Mouse (Mus musculus) embryonic stem cell, embryonic (primary cell): ENCODE measurements around the gene Smarca4.

ENCODE experiments used
- CTCF ChIA-PET, 4 experiments: fragments of 300-600 bp in 2 of 4; fragments of 350-600 bp in 2 of 4; sonication (Branson Sonifier 250); formaldehyde crosslinking; loops; one replicate each; lab custom pipeline; 2022; ENCODE audit warnings: inconsistent platforms in 2 of 4; lab: Charles Lee
- POLR2A ChIA-PET, 4 experiments: fragments of 300-600 bp in 2 of 4; fragments of 350-600 bp in 2 of 4; sonication (Branson Sonifier 250); formaldehyde crosslinking; loops; one replicate each; lab custom pipeline; 2022; ENCODE audit warnings: antibody characterized with exemption in 4 of 4, inconsistent platforms in 1 of 4; lab: Charles Lee

Gene Smarca4

DNA sequence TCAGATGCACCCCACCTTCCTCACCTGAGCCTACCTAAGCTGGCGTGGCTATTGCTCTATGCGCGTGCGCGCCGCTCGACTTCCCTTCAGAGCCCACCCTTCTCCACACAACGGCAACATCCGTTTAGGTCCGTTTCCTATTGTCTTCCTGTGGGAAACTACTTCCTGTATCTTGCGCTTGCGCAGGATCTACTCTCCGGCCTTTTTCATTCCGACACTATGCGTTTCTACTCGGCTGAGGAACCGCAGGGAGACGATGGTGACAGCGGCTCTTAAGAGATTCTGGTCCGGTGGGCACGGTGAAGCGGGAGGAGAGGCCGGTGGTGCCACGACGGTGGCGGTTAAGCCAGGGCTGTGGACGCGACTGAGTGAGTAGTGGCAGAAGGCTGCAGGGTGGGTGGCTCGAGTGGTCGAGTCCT is 23.3 kb upstream of the Smarca4 start, which contains the start of the genes Timm29 and Yipf2:
Gene Timm29 (plus strand): TSS at position 20 of the 419 bp plus-strand sequence.
Gene Yipf2 (minus strand): TSS at position 126 of the 419 bp plus-strand sequence.
- ChIA-PET POLR2A (interaction anchor here in 3 of 4 experiments (0.8 to 4.4 kb wide), 28 partner anchors 9 to 206 kb away, joined by 3 to 33 read pairs (median 4); partner anchors contain the start of genes Carm1 (in 2 of the 3), Ldlr (in 2 of the 3), Kank2 (in 1 of the 3) and Qtrt1 (in 1 of the 3)), CTCF (interaction anchor here in 3 of 4 experiments (0.6 to 3.5 kb wide), 5 partner anchors 9 to 235 kb away, joined by 3 to 17 read pairs (median 5); no protein-coding TSS in a partner anchor)

- POLR2A ChIA-PET, result interaction anchor here in 3 of 4 experiments (0.6 to 4.4 kb wide), 28 partner anchors 8 to 205 kb away, joined by 3 to 33 read pairs (median 4); partner anchors contain the start of genes Carm1 (in 2 of the 3), Ldlr (in 2 of the 3), Kank2 (in 1 of the 3) and Qtrt1 (in 1 of the 3)
- CTCF ChIA-PET, result interaction anchor here in 2 of 4 experiments (1.0 to 3.5 kb wide), 4 partner anchors 9 to 236 kb away, joined by 3 to 17 read pairs (median 4); no protein-coding TSS in a partner anchor
Observed at GRCm38 (mm10) chr9:21593122-21593721, 22.7 kb upstream of the Smarca4 start.

- ChIA-PET POLR2A (interaction anchor here in 3 of 4 experiments (0.6 to 4.4 kb wide), 7 partner anchors 7 to 48 kb away, joined by 3 to 33 read pairs (median 4); partner anchors contain the start of gene Carm1 (in 1 of the 3)), CTCF (interaction anchor here in 1 of 4 experiments (3.5 kb wide), 1 partner anchor 8 kb away, joined by 17 read pairs; no protein-coding TSS in a partner anchor)
Observed at GRCm38 (mm10) chr9:21594350-21594749, 21.6 kb upstream of the Smarca4 start.

DNA sequence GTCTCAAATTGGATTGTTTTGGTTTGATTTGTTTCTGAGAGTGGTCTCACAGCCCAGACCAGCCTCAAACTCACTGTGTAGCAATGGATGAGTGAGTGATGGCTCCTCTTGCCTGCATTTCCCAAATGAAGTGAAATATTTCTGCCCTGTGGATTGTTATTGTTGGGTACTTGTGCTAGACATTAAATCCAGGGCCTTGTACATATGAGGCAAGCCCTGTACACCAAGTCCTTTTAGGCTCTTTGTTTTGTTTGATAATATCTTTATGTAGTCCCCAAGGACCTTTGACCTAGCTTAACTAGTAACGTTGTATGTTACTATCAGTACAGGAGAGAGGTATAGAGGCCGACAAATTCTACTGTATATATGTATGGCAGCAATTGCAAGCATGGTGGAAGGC is 21.1 kb upstream of the Smarca4 start:
- CTCF ChIA-PET, result interaction anchor here in 1 of 4 experiments (3.5 kb wide), 1 partner anchor 8 kb away, joined by 17 read pairs; no protein-coding TSS in a partner anchor
- POLR2A ChIA-PET, result interaction anchor here in 2 of 4 experiments (0.6 to 1.8 kb wide), 4 partner anchors 9 to 22 kb away, joined by 3 to 4 read pairs (median 3); no protein-coding TSS in a partner anchor

DNA sequence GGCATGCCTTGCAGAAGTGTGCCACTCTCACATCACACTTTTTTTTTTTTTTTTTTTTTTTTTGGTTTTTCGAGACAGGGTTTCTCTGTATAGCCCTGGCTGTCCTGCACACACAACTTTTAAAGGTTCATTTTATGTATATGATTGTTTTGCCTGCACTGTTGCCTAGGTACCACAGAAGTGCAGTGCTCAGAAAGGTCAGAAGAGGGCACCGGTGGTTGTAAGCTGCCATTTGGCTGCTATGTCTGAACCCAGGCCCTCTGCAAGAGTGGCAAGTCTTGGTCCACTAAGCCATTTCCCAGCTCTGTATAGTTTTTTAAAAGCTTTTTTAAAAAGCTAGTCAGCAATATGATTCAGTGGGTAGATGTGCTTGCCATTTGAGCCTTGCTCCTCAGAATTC is 17.8 kb upstream of the Smarca4 start:
- POLR2A ChIA-PET, result interaction anchor here in 2 of 4 experiments (0.6 to 2.3 kb wide), 18 partner anchors 8 to 363 kb away, joined by 3 to 9 read pairs (median 3); partner anchors contain the start of genes Ldlr (in 1 of the 2) and Spc24 (in 1 of the 2)
- CTCF ChIA-PET, result interaction anchor here in 3 of 4 experiments (0.7 to 2.7 kb wide), 13 partner anchors 18 to 457 kb away, joined by 3 to 12 read pairs (median 4); partner anchors contain the start of genes Carm1 (in 1 of the 3) and Rab3d (in 1 of the 3)

GRCm38 (mm10) chr9:21600186-21600585 is 15.8 kb upstream of the Smarca4 start:
- CTCF ChIA-PET, result interaction anchor here in 3 of 4 experiments (0.6 to 2.7 kb wide), 5 partner anchors 10 to 380 kb away, joined by 3 to 12 read pairs (median 3); partner anchors contain the start of gene Carm1 (in 1 of the 3)
- POLR2A ChIA-PET, result interaction anchor here (0.6 to 8.7 kb wide), 11 partner anchors 8 to 281 kb away, joined by 3 to 71 read pairs (median 4); partner anchors contain the start of genes Ldlr (in 1 of the 4), Smarca4 (in 1 of the 4), Spc24 (in 1 of the 4) and Timm29 (in 1 of the 4)

GRCm38 (mm10) chr9:21601073-21601472 is 14.9 kb upstream of the Smarca4 start:
- CTCF ChIA-PET, result interaction anchor here (0.5 to 2.7 kb wide), 31 partner anchors 13 to 700 kb away, joined by 3 to 18 read pairs (median 4); partner anchors contain the start of genes Carm1 (in 1 of the 4), Ccdc159 (in 1 of the 4), Kank2 (in 1 of the 4) and Smarca4 (in 1 of the 4)
- POLR2A ChIA-PET, result interaction anchor here in 3 of 4 experiments (0.6 to 8.7 kb wide), 21 partner anchors 8 to 354 kb away, joined by 3 to 71 read pairs (median 4); partner anchors contain the start of genes Timm29 (in 3 of the 3), Yipf2 (in 3 of the 3), Carm1 (in 1 of the 3) and Kank2 (in 1 of the 3)

GRCm38 (mm10) chr9:21601722-21602399 is 14.1 kb upstream of the Smarca4 start:
- CTCF ChIA-PET, result interaction anchor here (0.5 to 2.7 kb wide), 63 partner anchors 9 to 700 kb away, joined by 3 to 18 read pairs (median 4); partner anchors contain the start of genes Timm29 (in 2 of the 4), Yipf2 (in 2 of the 4), Carm1 (in 1 of the 4) and Ccdc159 (in 1 of the 4)
- POLR2A ChIA-PET, result interaction anchor here in 3 of 4 experiments (0.5 to 8.7 kb wide), 34 partner anchors 9 to 789 kb away, joined by 3 to 71 read pairs (median 4); partner anchors contain the start of genes Timm29 (in 3 of the 3), Yipf2 (in 3 of the 3), Smarca4 (in 2 of the 3) and Carm1 (in 1 of the 3)

DNA sequence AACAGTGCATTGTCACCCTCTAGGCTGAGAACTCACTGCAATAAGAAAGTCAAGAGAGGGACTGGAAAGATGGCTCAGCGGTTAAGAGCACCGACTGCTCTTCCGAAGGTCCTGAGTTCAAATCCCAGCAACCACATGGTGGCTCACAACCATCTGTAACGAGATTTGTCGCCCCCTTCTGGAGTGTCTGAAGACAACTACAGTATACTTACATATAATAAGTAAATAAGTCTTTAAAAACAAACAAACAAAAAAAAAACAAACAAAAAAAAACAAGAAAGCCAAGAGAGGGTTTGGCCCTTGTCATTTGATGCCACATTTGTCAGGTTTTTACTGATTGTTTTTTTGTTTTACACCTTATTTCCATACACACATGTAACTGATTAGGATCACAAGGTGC is 11.8 kb upstream of the Smarca4 start:
- CTCF ChIA-PET, result interaction anchor here in 1 of 4 experiments (0.9 to 2.7 kb wide), 2 partner anchors 8 to 22 kb away, joined by 4 to 11 read pairs; no protein-coding TSS in a partner anchor

GRCm38 (mm10) chr9:21605865-21606264 is 10.1 kb upstream of the Smarca4 start:
- CTCF ChIA-PET, result interaction anchor here in 1 of 4 experiments (0.9 kb wide), 1 partner anchor 17 kb away, joined by 3 read pairs; no protein-coding TSS in a partner anchor
- POLR2A ChIA-PET, result interaction anchor here (0.5 to 8.7 kb wide), 28 partner anchors 7 to 616 kb away, joined by 3 to 71 read pairs (median 3); partner anchors contain the start of genes Kank2 (in 2 of the 4), Ldlr (in 2 of the 4), Smarca4 (in 2 of the 4) and Timm29 (in 2 of the 4)

More for the DNA sequence above, 11.8 kb upstream of the Smarca4 start:
- POLR2A ChIA-PET, result interaction anchor here in 2 of 4 experiments (0.7 to 8.7 kb wide), 10 partner anchors 11 to 132 kb away, joined by 3 to 71 read pairs (median 4); partner anchors contain the start of gene Smarca4 (in 2 of the 2)

DNA sequence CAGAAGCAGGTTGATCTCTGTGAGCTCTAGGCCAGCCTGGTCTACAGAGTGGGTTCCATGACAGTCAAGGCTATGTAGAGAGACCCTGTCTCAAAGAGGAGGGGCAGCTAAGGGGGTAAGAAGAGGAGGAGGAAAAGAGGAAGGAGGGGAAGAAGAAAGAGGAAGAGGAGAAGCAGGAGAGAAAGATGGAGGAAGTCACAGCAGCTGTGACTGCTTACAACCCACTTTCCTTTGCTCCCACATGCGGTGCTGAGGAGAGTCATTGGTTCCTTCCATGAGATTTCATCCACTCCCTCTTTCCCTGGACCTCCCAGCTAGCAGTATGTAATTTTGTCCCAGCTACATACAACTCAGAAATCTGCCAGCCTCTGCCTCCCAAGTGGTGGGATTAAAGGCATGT is 9.3 kb upstream of the Smarca4 start:
- ChIA-PET POLR2A (interaction anchor here in 3 of 4 experiments (0.7 to 8.7 kb wide), 14 partner anchors 8 to 192 kb away, joined by 3 to 71 read pairs (median 4); partner anchors contain the start of genes Smarca4 (in 2 of the 3), Carm1 (in 1 of the 3), Kank2 (in 1 of the 3) and Ldlr (in 1 of the 3)), CTCF (no interaction called here)

DNA sequence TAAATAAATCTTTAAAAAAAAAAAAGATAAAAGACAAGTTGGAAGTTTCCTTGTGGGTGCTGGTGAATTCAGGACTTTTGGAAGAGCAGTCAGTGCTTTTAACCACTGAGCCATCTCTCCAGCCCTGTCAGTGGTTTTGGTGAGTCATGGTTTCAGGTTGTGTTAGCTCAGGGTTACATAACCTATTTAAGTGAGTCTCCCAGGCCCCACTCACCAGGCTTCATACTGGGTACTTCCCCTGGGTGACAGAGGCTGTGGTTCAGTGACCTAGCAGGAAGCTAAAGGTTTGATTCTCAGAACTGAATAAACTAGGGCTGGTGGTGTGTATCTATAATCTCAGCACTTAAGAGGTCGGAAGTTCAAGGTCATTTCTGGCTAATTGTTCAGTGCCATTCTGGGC is 6.1 kb upstream of the Smarca4 start:
- POLR2A ChIA-PET, result interaction anchor here in 1 of 4 experiments (0.9 to 2.9 kb wide), 6 partner anchors 7 to 154 kb away, joined by 3 to 14 read pairs (median 5); partner anchors contain the start of gene Ldlr

GRCm38 (mm10) chr9:21614864-21615616 is 929 bp upstream of the Smarca4 start:
- ChIA-PET POLR2A (interaction anchor here in 3 of 4 experiments (0.6 to 5.6 kb wide), 34 partner anchors 9 to 324 kb away, joined by 3 to 71 read pairs (median 4); partner anchors contain the start of genes Ldlr (in 3 of the 3), Spc24 (in 2 of the 3), Cdkn2d (in 1 of the 3) and Timm29 (in 1 of the 3)), CTCF (interaction anchor here in 2 of 4 experiments (0.6 to 1.6 kb wide), 4 partner anchors 12 to 18 kb away, joined by 3 to 14 read pairs (median 5); no protein-coding TSS in a partner anchor)

More for the DNA sequence above, 6.1 kb upstream of the Smarca4 start:
- CTCF ChIA-PET, result interaction anchor here in 1 of 4 experiments (0.6 to 1.0 kb wide), 2 partner anchors 9 to 17 kb away, joined by 3 to 5 read pairs; no protein-coding TSS in a partner anchor

- ChIA-PET POLR2A (interaction anchor here in 3 of 4 experiments (0.7 to 5.6 kb wide), 29 partner anchors 9 to 392 kb away, joined by 3 to 71 read pairs (median 4); partner anchors contain the start of genes Ldlr (in 3 of the 3), Spc24 (in 2 of the 3), Carm1 (in 1 of the 3) and Ccdc159 (in 1 of the 3)), CTCF (interaction anchor here in 3 of 4 experiments (0.5 to 1.3 kb wide), 4 partner anchors 14 to 479 kb away, joined by 3 to 6 read pairs (median 4); no protein-coding TSS in a partner anchor)
Observed at GRCm38 (mm10) chr9:21616232-21616781, 338 bp downstream of the Smarca4 start.
